Mouse (Mus musculus) layer of hippocampus, adult 9-10 months (tissue): ENCODE measurements at regions not wholly inside any gene's neighbourhood (a gene's known extent, or its start where the extent isn't known, plus 50 kb on each side); places are given as distances from the start of the nearest gene placed in this dataset.

ENCODE experiments used
- DNase-seq: peaks from one replicate; pipeline ENCODE4 v3.0.0; 2022; ENCODE audit warnings: low spot score

DNA sequence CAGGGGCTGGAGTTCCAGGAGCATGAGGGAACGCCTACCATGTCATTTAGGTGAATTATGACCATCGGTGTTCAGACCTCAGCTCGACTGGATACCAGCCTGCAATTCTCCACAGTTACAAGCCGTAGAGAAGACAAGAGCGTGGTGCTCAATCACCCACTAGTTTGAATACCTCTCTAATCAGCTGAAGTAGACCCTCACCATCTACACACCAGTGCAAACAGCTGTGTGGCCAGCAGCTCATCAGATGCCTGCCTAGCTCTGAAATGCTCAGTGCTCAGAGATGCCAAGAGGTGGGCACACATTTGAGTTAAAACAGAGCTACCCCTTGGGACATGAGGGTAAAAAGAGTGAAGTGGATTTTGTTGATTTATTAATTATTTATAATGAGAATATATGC lies 660.2 kb downstream of the Magi1 start:
- no peak for DNase-seq

DNA sequence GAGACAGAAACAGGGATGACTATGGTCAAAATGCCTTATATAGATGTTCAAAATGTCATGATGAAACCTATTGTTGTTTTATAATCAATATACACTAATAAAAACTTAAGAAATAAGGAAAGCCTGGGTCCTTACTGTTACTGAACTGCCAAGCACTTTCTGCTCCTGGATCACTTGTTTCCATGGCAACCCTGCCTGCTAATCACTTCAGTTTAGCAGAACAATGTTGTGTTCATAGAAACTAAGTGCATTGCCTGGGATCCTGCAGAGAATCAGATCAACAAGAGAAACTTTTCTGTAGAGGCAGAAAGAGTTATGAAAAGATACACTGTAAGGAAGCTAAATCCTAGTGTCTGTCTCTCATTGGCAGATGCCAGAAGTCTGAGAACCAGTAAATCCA lies 666.8 kb downstream of the Magi1 start:
- peak; percentile 5 for DNase-seq

DNA sequence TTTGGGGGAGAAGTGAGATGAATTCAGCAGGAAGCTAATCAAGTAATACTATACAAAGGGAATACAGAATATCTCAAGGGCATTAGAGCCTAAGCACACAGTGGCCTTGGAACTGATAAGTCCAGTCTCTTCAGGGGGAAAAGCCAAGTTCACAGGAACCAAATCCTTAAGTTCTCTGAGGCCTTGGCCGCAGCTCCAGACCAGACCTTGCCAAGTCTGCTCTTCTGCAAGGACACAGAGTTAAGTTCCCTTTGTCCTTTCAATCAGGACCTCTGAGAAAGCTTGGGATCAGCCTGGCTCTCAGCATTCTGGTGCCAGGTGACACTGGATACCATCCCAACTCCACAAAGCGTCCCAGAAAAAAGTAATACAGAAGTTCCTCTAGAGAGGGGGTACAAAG lies 657.1 kb upstream of the Adamts9 start:
- no peak for DNase-seq

GRCm38 (mm10) chr6:93599371-93599770 lies 656.1 kb upstream of the Adamts9 start:
- DNase-seq, result no peak

DNA sequence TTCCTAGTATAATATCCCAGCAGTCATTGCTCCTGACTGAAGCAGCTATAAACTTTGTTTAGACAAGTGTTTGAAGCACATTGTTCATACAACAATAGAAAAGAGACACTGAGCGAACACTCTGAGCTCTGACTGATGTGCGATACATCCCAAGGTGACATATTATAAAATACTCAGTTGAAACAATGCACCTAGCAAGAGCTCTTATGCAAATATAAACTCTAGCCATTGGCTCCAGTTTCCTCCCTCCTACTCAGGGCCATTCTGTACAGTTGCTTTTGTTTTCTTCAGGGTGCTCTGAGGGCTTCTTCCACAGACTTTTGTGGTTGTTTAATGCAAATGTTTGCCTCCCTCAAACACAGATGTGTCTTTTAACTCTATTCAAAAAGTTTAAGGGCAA lies 646.6 kb upstream of the Adamts9 start:
- DNase-seq, result no peak

DNA sequence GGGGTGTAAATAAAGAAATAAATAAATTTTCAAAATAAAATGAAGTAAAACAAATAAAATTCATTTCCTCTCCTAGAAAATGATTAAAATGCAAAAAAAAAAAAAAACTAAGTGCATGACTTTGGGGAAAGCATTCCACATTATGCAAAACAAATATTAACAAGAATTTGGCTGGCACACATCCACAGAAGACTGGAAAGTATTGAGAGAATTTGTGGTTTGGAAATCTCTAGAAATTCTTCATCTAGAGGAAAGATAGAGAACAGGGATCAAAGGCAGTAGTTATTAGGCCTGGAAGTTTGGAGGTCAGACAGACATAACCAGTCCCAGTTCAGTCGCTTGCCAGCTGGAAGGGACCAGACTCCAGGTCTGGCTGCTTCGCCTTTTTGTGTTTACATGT lies 643.6 kb upstream of the Adamts9 start:
- DNase-seq, result no peak

DNA sequence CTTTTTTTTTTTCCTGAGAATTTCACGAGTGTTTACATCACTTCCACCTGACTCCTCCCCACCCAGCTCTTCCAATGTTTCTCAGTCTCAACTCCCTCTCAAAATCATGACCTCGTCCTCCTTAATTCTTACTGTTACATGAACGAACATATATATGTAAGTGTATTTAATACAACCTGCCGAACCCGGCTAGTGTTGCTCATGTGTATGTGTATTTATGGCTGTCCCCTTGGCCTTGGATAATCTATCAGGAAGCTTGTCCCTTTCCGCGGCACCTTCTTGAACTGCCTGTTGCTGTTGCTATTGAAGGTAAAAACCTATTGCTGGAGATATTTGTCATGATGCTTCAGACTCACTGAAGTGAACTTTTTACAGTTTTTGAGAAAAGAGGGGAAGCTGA lies 637.8 kb upstream of the Adamts9 start:
- DNase-seq, result no peak

GRCm38 (mm10) chr6:93580716-93581115 lies 637.4 kb upstream of the Adamts9 start:
- DNase-seq, result no peak

DNA sequence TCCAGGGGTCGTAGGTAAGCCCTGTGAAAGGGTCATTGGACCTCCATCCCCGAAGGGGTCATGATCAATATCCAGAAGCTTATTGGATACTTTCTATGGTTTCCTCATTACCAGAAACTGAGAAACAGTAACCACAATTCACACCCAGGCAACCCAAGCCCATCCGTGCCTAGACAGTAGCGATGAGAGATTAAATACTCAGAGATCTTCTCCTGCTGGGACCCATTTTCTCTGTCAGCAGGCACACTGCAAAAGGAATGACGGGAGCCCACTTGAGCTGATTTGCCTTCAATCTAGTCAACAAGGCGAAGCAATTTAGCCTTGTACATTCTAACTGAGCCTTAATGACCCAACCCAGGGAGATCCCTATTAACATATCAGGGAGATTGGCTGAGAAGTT lies 632.0 kb upstream of the Adamts9 start:
- no peak for DNase-seq

DNA sequence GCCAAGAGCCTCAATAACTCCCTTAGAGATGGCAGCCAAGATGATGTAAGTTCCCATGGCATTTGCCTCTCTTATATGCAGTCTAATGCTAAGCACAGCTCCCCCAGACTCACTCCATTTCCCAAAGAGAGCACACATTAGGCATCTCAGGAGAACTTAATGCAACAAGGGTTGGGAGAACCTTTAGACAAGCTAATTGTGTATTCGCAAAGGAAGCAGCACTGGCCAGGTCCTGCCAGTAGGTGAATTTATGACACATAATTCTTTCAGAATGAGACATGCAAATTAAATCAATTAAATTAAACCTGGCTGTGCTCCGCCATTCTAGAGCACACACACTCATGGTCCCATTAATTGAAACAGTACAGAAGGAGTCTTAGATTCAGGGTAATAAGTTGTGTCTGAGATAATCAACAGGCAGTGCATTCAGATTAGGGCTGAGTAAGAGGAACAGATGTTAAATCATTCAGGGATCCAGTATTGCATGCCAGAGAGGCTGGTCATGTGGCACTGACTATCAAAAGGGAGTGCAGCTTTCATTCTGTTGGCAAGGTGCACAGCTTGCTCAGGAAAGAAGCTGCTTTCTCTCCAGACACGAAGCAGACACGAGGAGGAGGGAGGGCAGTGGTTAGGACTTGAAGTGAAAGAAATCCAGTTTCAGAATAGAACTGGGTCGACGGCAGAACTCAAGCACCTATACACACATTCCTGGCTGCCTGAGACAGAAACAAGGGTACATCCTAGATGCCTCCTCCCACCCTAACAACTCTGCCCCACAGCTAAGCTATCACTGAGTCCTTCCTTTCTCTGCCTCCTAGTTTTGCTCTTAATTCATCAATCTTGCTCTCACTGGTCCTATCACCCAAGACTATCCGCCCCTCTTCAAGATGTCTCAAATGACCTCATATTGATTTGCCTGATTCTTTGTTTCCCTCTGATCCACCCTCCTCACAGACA lies 630.7 kb upstream of the Adamts9 start:
- peak; percentile 39 for DNase-seq

DNA sequence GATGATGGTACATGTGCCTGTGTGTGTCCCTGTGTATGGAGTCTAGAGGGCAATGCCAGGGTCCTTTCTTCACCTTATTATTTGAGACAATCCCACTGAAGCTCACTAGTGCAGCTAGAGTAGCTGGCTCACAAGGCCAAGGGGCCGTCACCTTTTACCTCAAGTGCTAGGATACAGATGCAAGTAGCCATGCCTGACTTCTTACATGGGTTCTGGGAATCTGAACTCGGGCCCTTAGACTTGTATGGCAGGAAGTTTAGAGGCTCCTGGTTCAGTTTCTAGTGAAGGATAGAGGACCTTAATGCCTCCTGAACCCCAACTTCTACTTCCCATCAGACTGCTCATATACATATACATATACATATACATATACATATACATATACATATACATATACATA lies 626.6 kb upstream of the Adamts9 start:
- DNase-seq, result no peak

DNA sequence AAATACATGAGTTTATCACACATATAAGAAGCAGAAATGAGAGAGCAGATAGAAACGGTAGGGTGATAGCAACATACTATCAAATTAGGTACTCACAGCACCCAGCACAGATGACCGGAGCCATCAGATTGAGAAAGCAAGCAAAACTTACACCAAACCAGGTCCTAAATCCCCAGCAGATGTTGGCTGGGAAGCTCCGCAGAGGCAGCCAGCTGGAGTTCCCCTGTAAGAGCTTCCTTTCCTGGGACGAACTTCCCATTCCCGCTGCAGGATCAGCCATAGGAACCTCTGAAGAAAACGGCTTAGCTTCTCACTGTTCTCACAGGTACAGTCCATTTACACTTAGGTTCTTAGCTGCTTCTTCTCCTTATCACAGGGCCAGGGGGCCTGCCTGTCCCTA lies 625.9 kb upstream of the Adamts9 start:
- DNase-seq, result no peak

DNA sequence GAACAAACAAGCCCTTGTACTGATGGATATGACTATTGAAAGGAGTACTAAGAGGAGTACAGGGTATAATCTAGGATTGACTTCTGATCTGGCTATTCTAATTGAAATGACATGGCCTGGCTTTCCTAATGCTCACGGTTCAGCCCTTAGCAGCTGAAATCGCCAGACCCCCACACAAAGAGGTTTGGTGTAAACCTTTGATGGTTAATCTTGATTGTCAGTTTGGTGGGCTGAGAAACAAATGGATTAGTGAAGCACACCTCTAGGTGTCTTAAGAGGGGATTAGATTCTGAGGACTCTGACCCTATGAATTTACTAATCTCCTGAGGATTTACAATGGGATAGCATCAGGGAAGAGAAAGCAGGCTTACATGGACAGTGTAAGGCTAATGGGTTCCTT lies 623.4 kb upstream of the Adamts9 start:
- DNase-seq, result no peak

DNA sequence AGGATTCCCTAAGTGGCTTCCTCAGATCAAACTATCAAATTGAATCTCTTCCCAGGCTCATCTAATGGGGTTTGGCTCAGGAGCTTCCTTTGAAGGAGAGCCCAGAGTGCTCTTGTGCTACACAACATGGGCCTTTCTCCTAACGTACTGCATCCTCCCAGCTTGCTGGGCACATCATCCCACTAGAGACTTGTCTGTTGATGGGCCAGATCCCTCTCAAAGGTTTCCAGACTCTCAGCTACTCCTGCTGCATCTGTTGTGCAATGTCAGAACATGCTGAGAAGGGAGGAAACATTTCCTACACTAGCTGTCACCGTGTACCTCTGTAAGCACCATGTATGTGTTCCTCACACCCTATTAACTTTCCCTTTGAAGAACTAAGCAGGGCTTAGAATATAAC lies 605.0 kb upstream of the Adamts9 start:
- no peak for DNase-seq

DNA sequence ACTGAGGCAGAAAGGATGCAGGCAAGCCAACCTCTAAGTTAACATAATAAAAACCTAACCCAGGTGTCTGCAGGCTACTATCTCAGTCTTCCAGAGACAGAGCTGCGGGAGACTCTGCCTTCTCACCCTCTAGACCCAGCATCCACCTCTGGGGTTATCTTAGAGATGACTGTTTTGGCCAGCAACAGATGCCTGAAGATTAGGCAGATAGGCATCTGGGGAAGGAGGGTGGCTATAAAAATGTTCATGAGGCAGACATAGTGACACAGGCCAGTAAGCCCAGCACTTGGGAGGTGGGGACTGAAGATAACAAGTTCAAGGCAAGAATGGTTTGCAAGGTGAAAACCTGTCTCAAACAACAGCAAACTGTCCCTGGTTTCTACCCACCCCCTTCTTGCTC lies 601.0 kb upstream of the Adamts9 start:
- no peak for DNase-seq

GRCm38 (mm10) chr6:93543354-93544129 lies 600.2 kb upstream of the Adamts9 start:
- peak; percentile 13 for DNase-seq

- no peak for DNase-seq
Observed at GRCm38 (mm10) chr6:93539583-93539982, 596.3 kb upstream of the Adamts9 start.

DNA sequence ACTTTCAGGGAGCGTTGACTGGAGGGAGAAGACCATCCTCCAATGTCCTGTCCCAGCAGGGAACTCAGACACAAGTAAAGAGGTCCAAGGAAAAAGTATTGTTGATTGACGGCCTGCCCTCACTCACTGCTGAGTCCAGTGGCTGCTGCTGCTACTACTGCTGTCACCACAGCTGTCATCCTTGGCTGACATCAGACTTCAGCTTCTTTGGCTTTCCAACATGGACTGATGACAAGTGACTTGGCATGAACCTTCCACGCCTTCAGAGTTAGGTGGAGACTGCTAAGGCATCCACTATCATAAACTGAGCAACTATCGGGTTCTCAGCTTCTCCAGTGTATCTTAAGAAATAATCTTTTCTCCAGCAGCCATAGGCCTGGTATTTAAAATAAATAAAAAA lies 595.9 kb upstream of the Adamts9 start:
- DNase-seq, result no peak

DNA sequence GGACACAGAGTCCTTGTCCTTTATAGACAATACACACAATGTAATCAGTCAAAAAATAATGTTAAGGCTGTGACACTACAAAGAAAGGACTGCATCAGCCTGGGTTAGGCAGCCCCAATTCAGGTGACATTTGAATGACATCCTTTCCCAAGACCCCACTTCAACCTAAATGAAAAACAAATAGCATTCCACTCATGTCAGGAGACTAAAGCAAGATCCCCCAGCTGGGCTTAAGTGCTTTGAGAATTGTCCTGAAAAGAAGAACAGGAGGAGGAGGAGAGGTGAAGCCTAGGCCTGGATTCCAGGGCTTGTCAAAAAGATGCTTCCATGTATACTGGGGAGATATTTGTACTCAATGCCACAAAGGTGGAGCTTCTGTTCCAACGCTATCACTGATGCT lies 594.7 kb upstream of the Adamts9 start:
- no peak for DNase-seq

DNA sequence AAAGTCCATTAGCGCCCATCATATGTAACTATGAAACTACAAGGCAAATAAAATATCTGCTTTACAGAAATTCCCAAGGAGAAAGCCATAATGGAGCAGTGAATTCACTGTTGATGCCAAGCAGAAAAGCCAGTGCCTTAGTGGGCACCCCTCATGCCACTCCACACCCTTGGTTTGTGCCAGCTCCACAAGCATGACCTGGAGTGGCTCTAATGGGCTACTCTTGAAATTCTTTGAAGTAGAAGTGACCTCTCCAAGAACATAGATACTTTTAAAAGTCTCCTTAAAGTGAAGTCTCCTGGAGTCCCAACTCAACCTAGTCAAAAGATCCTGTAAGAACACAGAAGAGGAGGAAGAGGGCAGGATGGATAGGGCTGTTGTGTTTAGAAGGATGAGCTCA lies 593.8 kb upstream of the Adamts9 start:
- no peak for DNase-seq

GRCm38 (mm10) chr6:93513818-93514217 lies 570.5 kb upstream of the Adamts9 start:
- DNase-seq, result no peak

GRCm38 (mm10) chr6:93509857-93510256 lies 566.6 kb upstream of the Adamts9 start:
- DNase-seq, result no peak

DNA sequence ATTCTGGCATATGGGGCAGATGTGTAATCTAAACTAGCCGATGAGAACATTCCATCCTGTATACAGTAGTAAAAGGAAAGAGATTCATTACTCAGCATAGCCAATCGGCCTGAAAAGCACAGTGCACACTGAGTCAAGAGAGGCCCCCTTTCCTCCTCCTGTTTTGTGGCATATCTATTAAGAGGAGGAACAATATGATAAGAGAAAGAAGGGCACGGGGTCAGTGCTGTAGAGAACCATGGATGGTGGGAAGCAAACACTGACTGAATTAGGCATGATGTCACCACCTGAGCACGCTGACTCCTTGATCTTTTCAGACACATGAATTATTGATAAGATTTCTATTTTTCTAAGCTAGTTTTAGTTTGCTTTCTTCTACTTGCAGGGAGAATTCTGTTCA lies 554.5 kb upstream of the Adamts9 start:
- DNase-seq, result no peak
